Mouse (Mus musculus) gastrocnemius, postnatal 25 days (tissue): ENCODE results near the gene Lrch1. TPM values are rescaled to one million over a fixed set of nuclear protein-coding genes. Genes with fewer than 3 reads are reported as not detected.

Experiments
- DNase-seq: peaks from one replicate; pipeline ENCODE4 v3.0.0; 2022
- total RNA-seq, 2 experiments: library from RNA; stranded (reverse); gene quantifications; 1 replicate in 1 of 2; 2 replicates in 1 of 2; pipeline ENCODE4 v1.2.3; 2021

Lrch1 gene
- total RNA-seq, 2 experiments from 2014 or later: 4.1 to 4.2 TPM

DNA sequence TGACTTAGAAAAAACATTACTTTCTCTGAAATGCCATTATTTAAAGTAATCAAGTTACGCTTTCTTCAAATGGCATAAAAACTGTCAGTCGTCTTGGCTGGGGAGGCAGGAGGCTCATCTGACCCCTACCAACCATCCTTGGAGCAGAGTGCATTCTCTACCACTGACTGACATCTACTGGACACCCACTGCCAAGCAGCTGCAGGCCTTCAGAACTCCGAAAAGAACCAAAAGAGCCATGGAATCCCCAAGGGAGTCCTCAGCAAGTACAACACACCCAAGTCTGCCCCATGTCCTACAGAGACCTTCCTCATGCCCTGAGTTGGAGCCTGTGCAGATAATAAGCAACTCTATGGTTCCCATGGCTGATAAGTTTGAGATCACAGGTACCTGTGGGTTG lies 224.1 kb downstream of the Lrch1 start:
- DNase-seq: no peak

DNA sequence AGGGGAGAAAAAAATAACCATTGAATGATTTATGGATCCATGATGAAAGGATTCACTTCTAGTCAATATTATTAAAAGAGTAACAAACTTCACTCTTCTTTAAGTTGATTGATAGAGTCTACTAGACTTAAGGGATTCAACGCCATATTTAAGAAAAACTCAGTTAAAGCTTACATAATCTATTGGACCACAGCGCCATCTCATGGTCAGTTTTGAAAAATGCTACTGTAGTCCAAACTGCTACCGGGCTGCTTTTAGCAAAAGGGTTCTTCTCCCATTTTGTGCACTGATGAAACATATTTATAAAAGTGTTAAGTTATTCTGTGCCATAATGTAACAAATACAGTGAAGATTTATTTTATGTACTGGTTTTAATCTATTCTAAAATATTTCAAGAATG lies 238.6 kb downstream of the Lrch1 start:
- DNase-seq: no peak

Other genes starting within 250 kb of the Lrch1 start
- gene Esd, start 215.6 kb downstream of the Lrch1 start, total RNA-seq: 10 to 100 TPM; 66.1 to 83.7 TPM
- gene Rubcnl, start 68.2 kb upstream of the Lrch1 start, total RNA-seq: under 1 TPM in 1 of 2 experiments, not detected in 1; 0.10 TPM
- gene Lrrc63, start 183.0 kb upstream of the Lrch1 start, total RNA-seq: not detected
- gene Lcp1, start 183.2 kb upstream of the Lrch1 start, total RNA-seq: 1 to 10 TPM; 3.1 to 3.3 TPM